Mouse (Mus musculus): ENCODE measurements at regions not wholly inside any gene's neighbourhood (a gene's known extent, or its start where the extent isn't known, plus 50 kb on each side); places are given as distances from the start of the nearest gene placed in this dataset.

DNA sequence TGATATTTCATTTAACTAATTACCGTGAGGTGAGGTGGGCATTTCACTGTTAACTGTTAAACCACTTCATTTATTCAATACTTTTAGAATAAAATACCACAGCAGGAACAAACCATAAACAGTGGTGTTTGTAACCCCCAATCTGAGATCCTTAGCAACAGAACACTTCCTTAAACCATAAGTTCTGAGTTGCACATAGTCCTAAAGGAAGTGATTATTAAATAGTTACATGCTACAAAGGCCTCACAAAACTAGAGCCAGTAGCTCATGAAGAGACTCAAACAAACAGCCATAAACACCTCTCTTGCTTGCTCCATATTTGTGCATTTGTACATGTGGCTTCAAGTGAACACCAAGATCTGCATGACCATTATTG lies 222.5 kb upstream of the Mmadhc start:
- no peak for TF ChIP-seq EP300 (IDR thresholded peaks at IDR 0.05; ENCODE audit: low read depth)
- TF ChIP-seq CTCF (IDR thresholded peaks at IDR 0.05; ENCODE audit: low read depth), result no peak
